Mouse (Mus musculus) C2C12 (cell line): ENCODE data around the gene Defb21.

Source experiments
- CEBPB ChIP-seq: IDR thresholded peaks from one replicate; pipeline ENCODE4 v1.6.1; 2011; ENCODE audit warnings: low read depth, mild to moderate bottlenecking, control low read depth, moderate library complexity
- CTCF ChIP-seq: IDR thresholded peaks from one replicate; pipeline ENCODE4 v1.5.1; 2011; ENCODE audit not compliant: control insufficient read depth, insufficient read depth, insufficient read length
- FOSL1 ChIP-seq: IDR thresholded peaks from one replicate; pipeline ENCODE4 v1.8.0; 2011; ENCODE audit warnings: mild to moderate bottlenecking, low read length; ENCODE audit not compliant: poor library complexity, insufficient read depth, severe bottlenecking
- MAX ChIP-seq: IDR thresholded peaks from one replicate; pipeline ENCODE4 v1.6.1; 2011; ENCODE audit warnings: mild to moderate bottlenecking, control low read depth
- MYOD1 ChIP-seq: IDR thresholded peaks from one replicate; pipeline ENCODE4 v1.6.1; 2011; ENCODE audit warnings: low read depth; ENCODE audit not compliant: control insufficient read depth, insufficient read length
- MYOG ChIP-seq: IDR thresholded peaks from one replicate; pipeline ENCODE4 v1.6.1; 2011; ENCODE audit not compliant: control insufficient read depth, insufficient read length; ENCODE audit errors: extremely low read depth
- USF1 ChIP-seq: IDR thresholded peaks from one replicate; pipeline ENCODE4 v1.6.1; 2011; ENCODE audit warnings: low read depth, mild to moderate bottlenecking, control low read depth, moderate library complexity

GRCm38 (mm10) chr2:152573484-152573883 is 940 bp downstream of the Defb21 start:
- TF ChIP-seq USF1 (no peak), CTCF (no peak), MYOG (no peak), CEBPB (no peak), MAX (no peak), FOSL1 (no peak), MYOD1 (no peak)
